ENCODE assay signal across 9 mouse cellular contexts in the genomic region with DNA sequence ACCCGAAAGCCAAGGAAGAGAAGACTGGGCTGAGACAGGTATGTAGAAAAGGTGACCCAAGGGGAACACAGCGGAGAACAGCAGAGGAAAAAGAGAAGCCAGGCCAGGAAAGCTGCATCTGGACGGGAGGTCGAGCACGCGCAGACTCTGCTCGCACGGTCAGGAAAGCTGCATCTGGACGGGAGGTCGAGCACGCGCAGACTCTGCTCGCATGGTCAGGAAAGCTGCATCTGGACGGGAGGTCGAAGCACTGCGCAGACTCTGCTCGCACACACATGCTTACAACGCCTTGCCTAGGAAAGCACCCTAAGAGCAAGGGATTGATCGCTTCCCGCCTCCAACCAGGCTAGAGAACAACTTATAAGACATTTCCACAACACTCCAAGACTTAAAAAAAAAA.
"Had no signal": no experiment of that assay in that cellular context is flagged by ENCODE, and none has a peak within 500 bp of the region (broad histone marks: within the 10 kb centered on the region; RNA-seq: fewer than 3 reads in every experiment).

No protein-coding gene starts in this region.

- H3K9me3 ChIP-seq: limb, embryonic 12.5 days; lung, embryonic 15.5 days; megakaryocyte, embryonic 14.5 days; midbrain, embryonic 12.5 days had no signal

- H3K4me2 ChIP-seq: limb, embryonic 12.5 days; lung, embryonic 15.5 days; midbrain, embryonic 12.5 days had no signal

- H3K9ac ChIP-seq: lung, embryonic 15.5 days; midbrain, embryonic 12.5 days had no signal

- DNase-seq: kidney, postnatal 4 days; liver; lung, postnatal 14 days; thymus, postnatal 4 days had no signal

- H3K27ac ChIP-seq: limb, embryonic 12.5 days; lung, embryonic 15.5 days; macrophage; midbrain, embryonic 12.5 days had no signal

- H3K27me3 ChIP-seq: limb, embryonic 12.5 days; lung, embryonic 15.5 days; megakaryocyte, embryonic 14.5 days; midbrain, embryonic 12.5 days had no signal

- H3K4me1 ChIP-seq: lung, embryonic 15.5 days had no signal

- H3K4me3 ChIP-seq: limb, embryonic 12.5 days; lung, embryonic 15.5 days; megakaryocyte, embryonic 14.5 days; midbrain, embryonic 12.5 days had no signal
